In the genomic region with DNA sequence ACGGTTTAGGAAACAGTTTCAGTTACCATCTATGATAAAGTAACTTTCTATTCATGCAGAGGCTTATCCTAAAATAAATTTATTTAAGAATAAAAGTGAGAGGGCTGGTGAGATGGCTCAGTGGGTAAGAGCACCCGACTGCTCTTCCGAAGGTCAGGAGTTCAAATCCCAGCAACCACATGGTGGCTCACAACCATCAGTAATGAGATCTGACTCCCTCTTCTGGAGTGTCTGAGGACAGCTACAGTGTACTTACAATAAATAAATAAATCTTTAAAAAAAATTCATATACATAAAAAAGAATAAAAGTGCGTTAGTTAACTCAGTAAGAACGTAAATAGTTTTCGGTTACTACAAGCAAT, we compare ENCODE assay signal across 9 mouse cellular contexts. TPM values are rescaled to one million over a fixed set of nuclear protein-coding genes. Genes with fewer than 3 reads are reported as not detected.
A peak's percentile ranks its signal among the peaks of the same experiment; 100 is the strongest.
DNase-seq lines count a peak whose midpoint lies in the region; ATAC-seq and TF ChIP-seq lines count a peak whose summit lies in the region.
"Not testable (repeated sequence)": the region's sequence is repeated elsewhere in the genome, so short reads cannot be mapped to it uniquely, and the experiment has no call there.
"Had no signal": no experiment of that assay in that cellular context is flagged by ENCODE, and none has a peak within 500 bp of the region (broad histone marks: within the 10 kb centered on the region; RNA-seq: fewer than 3 reads in every experiment).

No protein-coding gene starts in this region.

- H3K4me2 ChIP-seq in forebrain, embryonic 13.5 days; stomach, embryonic 14.5 days (replicated peaks; ENCODE audit: low read depth, low read length): not testable (repeated sequence)
- H3K4me2 ChIP-seq in heart, embryonic 14.5 days (ENCODE audit: low read length) = peak overlapping the region; percentile 18; the same call in 1 of the 2 replicates
- H3K4me2 ChIP-seq in hindbrain, postnatal 0 days (ENCODE audit: low read depth, low read length) = peak overlapping the region; percentile 84
- peak overlapping the region; percentile 96 for H3K4me2 ChIP-seq in liver, embryonic 15.5 days
- H3K4me2 ChIP-seq in midbrain, embryonic 13.5 days (replicated peaks) = 0 out of 2 replicates have a peak overlapping the region, but pooled peaks have one; percentile 15

- H3K27ac ChIP-seq in cortical plate, adult 2 months (ENCODE audit: insufficient read depth, low read length); forebrain, embryonic 13.5 days; heart, embryonic 14.5 days (replicated peaks in 1 of 2; ENCODE audit: control insufficient read depth in 1 of 2, insufficient read depth in 1 of 2, low read depth in 2 of 2, low read length in 2 of 2); hindbrain, postnatal 0 days; layer of hippocampus, adult 2 months; liver, embryonic 15.5 days (replicated peaks); midbrain, embryonic 13.5 days; stomach, embryonic 14.5 days (ENCODE audit: low read length): not testable (repeated sequence)

- TF ChIP-seq POLR2A in cortical plate, adult 2 months (IDR thresholded peaks at IDR 0.05; ENCODE audit: extremely low read depth, insufficient read depth, low read length) = not testable (repeated sequence)

- not testable (repeated sequence) for H3K36me3 ChIP-seq in forebrain, embryonic 13.5 days (ENCODE audit: poor library complexity, severe bottlenecking); heart, embryonic 14.5 days (ENCODE audit: control insufficient read depth, insufficient read depth, low read length); hindbrain, postnatal 0 days (ENCODE audit: insufficient read depth, low read length); liver, embryonic 15.5 days (replicated peaks); midbrain, embryonic 13.5 days; stomach, embryonic 14.5 days (ENCODE audit: control insufficient read depth, insufficient read depth, low read length)

- H3K27me3 ChIP-seq in forebrain, embryonic 13.5 days; heart, embryonic 14.5 days (ENCODE audit: control insufficient read depth, insufficient read depth, low read length); hindbrain, postnatal 0 days (ENCODE audit: insufficient read depth, low read length); liver, embryonic 15.5 days; midbrain, embryonic 13.5 days; stomach, embryonic 14.5 days (ENCODE audit: control insufficient read depth, insufficient read depth, low read length): not testable (repeated sequence)

- H3K4me1 ChIP-seq in cortical plate, adult 2 months (ENCODE audit: control insufficient read depth, insufficient read depth, low read length); hindbrain, postnatal 0 days (ENCODE audit: insufficient read depth, low read length): not testable (repeated sequence)
- H3K4me1 ChIP-seq in forebrain, embryonic 13.5 days = peaks cover 23% of the 10 kb centered on the region
- peaks cover 18 to 30% of the 10 kb centered on the region in 2 experiments for H3K4me1 ChIP-seq in heart, embryonic 14.5 days (ENCODE audit: control insufficient read depth in 2 of 2, insufficient read depth in 2 of 2, low read length in 2 of 2)
- H3K4me1 ChIP-seq in liver, embryonic 15.5 days (replicated peaks) = peaks cover 15% of the 10 kb centered on the region
- H3K4me1 ChIP-seq in midbrain, embryonic 13.5 days (replicated peaks) = peaks cover 24% of the 10 kb centered on the region
- peaks cover 14% of the 10 kb centered on the region; the same call in 1 of the 2 replicates for H3K4me1 ChIP-seq in stomach, embryonic 14.5 days (ENCODE audit: control insufficient read depth, insufficient read depth, low read length)

- not testable (repeated sequence) for TF ChIP-seq CTCF in cortical plate, adult 2 months (IDR thresholded peaks at IDR 0.05; ENCODE audit: extremely low read depth, insufficient read depth, low read length); hindbrain, postnatal 0 days (IDR thresholded peaks at IDR 0.05; ENCODE audit: low read depth); layer of hippocampus, adult 2 months (conservative IDR thresholded peaks at IDR 0.05)

- DNase-seq in hindbrain, postnatal 0 days (ENCODE audit: low spot score); layer of hippocampus, adult 2 months (ENCODE audit: low spot score in 2 of 2): not testable (repeated sequence)

- ATAC-seq in forebrain, embryonic 13.5 days = peak; percentile 28
- ATAC-seq in heart, embryonic 14.5 days (ENCODE audit: insufficient number of reproducible peaks, insufficient read depth, low FRiP score, low read depth) = not testable (repeated sequence)
- peak; percentile 46 for ATAC-seq in hindbrain, postnatal 0 days
- peak; percentile 5; the same call in 1 of the 2 replicates for ATAC-seq in liver, embryonic 15.5 days (ENCODE audit: insufficient read depth)
- ATAC-seq in midbrain, embryonic 13.5 days = peak; percentile 25
- peak; percentile 30 for ATAC-seq in stomach, embryonic 14.5 days (ENCODE audit: insufficient number of reproducible peaks, insufficient read depth, low FRiP score, low read depth)

- not testable (repeated sequence) for H3K9ac ChIP-seq in forebrain, embryonic 13.5 days; heart, embryonic 14.5 days (ENCODE audit: low read length); hindbrain, postnatal 0 days (replicated peaks; ENCODE audit: low read length); liver, embryonic 15.5 days; midbrain, embryonic 13.5 days (replicated peaks); stomach, embryonic 14.5 days (replicated peaks; ENCODE audit: low read depth, low read length)

- WGBS in forebrain, embryonic 13.5 days = 28% methylated on average over 6 of the region's 6 CpGs
- WGBS in heart, embryonic 14.5 days = 28% methylated on average over 6 of the region's 6 CpGs
- WGBS in hindbrain, postnatal 0 days = 26% methylated on average over 6 of the region's 6 CpGs
- WGBS in liver, embryonic 15.5 days (ENCODE audit: insufficient replicate concordance) = 20% methylated on average over 6 of the region's 6 CpGs
- WGBS in midbrain, embryonic 13.5 days = 27% methylated on average over 6 of the region's 6 CpGs
- WGBS in stomach, embryonic 14.5 days = 28% methylated on average over 6 of the region's 6 CpGs

- not testable (repeated sequence) for H3K9me3 ChIP-seq in forebrain, embryonic 13.5 days (replicated peaks); heart, embryonic 14.5 days (ENCODE audit: control insufficient read depth, low read length); hindbrain, postnatal 0 days (ENCODE audit: low read length); liver, embryonic 15.5 days (replicated peaks); midbrain, embryonic 13.5 days; stomach, embryonic 14.5 days (ENCODE audit: control insufficient read depth, low read depth, low read length)

- peak overlapping the region; percentile 64; the same call in 1 of the 2 replicates for H3K4me3 ChIP-seq in cortical plate, adult 2 months (ENCODE audit: insufficient read depth, low read length)
- H3K4me3 ChIP-seq in forebrain, embryonic 13.5 days = peak overlapping the region; percentile 69
- peak overlapping the region in 1 of 2 experiments; percentile 67; a peak in 2 of 4 replicates for H3K4me3 ChIP-seq in heart, embryonic 14.5 days (ENCODE audit: control insufficient read depth in 1 of 2, insufficient read depth in 1 of 2, low read depth in 1 of 2, low read length in 2 of 2)
- peak overlapping the region; percentile 88 for H3K4me3 ChIP-seq in hindbrain, postnatal 0 days (ENCODE audit: low read length)
- peak overlapping the region; percentile 98 for H3K4me3 ChIP-seq in layer of hippocampus, adult 2 months
- peak overlapping the region; percentile 63; the same call in 1 of the 2 replicates for H3K4me3 ChIP-seq in liver, embryonic 15.5 days (replicated peaks)
- peak overlapping the region; percentile 93 for H3K4me3 ChIP-seq in midbrain, embryonic 13.5 days (replicated peaks)
- peak overlapping the region; percentile 86; the same call in 1 of the 2 replicates for H3K4me3 ChIP-seq in stomach, embryonic 14.5 days (ENCODE audit: low read depth, low read length)

RNA-seq across cellular contexts. Expression of gene Wrb, which starts 0.5 kb away (rescaled TPM):
- polyA plus RNA-seq in cortical plate, adult 2 months (2012; rRNA removed) = 79.6 and 93.2 TPM in 2 replicates
- polyA plus RNA-seq in forebrain, embryonic 13.5 days (2015; fragmentation: Nextera tagmentation; extraction: Ambion mirVana) = 131 and 147 TPM in 2 replicates
- 63.1 and 66.7 TPM in 2 replicates for polyA plus RNA-seq in heart, embryonic 14.5 days (2014; fragmentation: Nextera tagmentation; extraction: Ambion mirVana)
- 151 and 154 TPM in 2 replicates for total RNA-seq in hindbrain, postnatal 0 days (2014; rRNA removed)
- 190 and 196 TPM in 2 replicates for polyA plus RNA-seq in hindbrain, postnatal 0 days (2015; fragmentation: Nextera tagmentation; extraction: Ambion mirVana)
- 10 to 100 TPM; 66.8 to 69.8 TPM for total RNA-seq in layer of hippocampus, adult 2 months (2021)
- 10.2 and 10.5 TPM in 2 replicates for polyA plus RNA-seq in liver, embryonic 15.5 days (2015; fragmentation: Nextera tagmentation; extraction: Ambion mirVana)
- polyA plus RNA-seq in midbrain, embryonic 13.5 days (2015; fragmentation: Nextera tagmentation; extraction: Ambion mirVana) = 167 and 171 TPM in 2 replicates
- 77.1 and 77.2 TPM in 2 replicates for polyA plus RNA-seq in stomach, embryonic 14.5 days (2014; fragmentation: Nextera tagmentation; extraction: Ambion mirVana)

RNA-seq across cellular contexts. Expression of gene Hmgn1, which starts 17.2 kb away (rescaled TPM):
- 70.3 and 75.2 TPM in 2 replicates for polyA plus RNA-seq in cortical plate, adult 2 months (2012; rRNA removed)
- 656 and 774 TPM in 2 replicates for polyA plus RNA-seq in forebrain, embryonic 13.5 days (2015; fragmentation: Nextera tagmentation; extraction: Ambion mirVana)
- polyA plus RNA-seq in heart, embryonic 14.5 days (2014; fragmentation: Nextera tagmentation; extraction: Ambion mirVana) = 277 and 306 TPM in 2 replicates
- 85.9 and 103 TPM in 2 replicates for total RNA-seq in hindbrain, postnatal 0 days (2014; rRNA removed)
- polyA plus RNA-seq in hindbrain, postnatal 0 days (2015; fragmentation: Nextera tagmentation; extraction: Ambion mirVana) = 207 and 258 TPM in 2 replicates
- total RNA-seq in layer of hippocampus, adult 2 months (2021) = 10 to 100 TPM; 68.5 to 73.7 TPM
- polyA plus RNA-seq in liver, embryonic 15.5 days (2015; fragmentation: Nextera tagmentation; extraction: Ambion mirVana) = 88.6 and 95.1 TPM in 2 replicates
- 509 and 559 TPM in 2 replicates for polyA plus RNA-seq in midbrain, embryonic 13.5 days (2015; fragmentation: Nextera tagmentation; extraction: Ambion mirVana)
- polyA plus RNA-seq in stomach, embryonic 14.5 days (2014; fragmentation: Nextera tagmentation; extraction: Ambion mirVana) = 589 and 679 TPM in 2 replicates

RNA-seq across cellular contexts. Expression of gene Lca5l, which starts 47.3 kb away (rescaled TPM):
- 3.2 and 3.5 TPM in 2 replicates for polyA plus RNA-seq in cortical plate, adult 2 months (2012; rRNA removed)
- polyA plus RNA-seq in forebrain, embryonic 13.5 days (2015; fragmentation: Nextera tagmentation; extraction: Ambion mirVana) = 1.1 and 1.3 TPM in 2 replicates
- 1.8 and 2.0 TPM in 2 replicates for polyA plus RNA-seq in heart, embryonic 14.5 days (2014; fragmentation: Nextera tagmentation; extraction: Ambion mirVana)
- 2.0 and 3.2 TPM in 2 replicates for total RNA-seq in hindbrain, postnatal 0 days (2014; rRNA removed)
- polyA plus RNA-seq in hindbrain, postnatal 0 days (2015; fragmentation: Nextera tagmentation; extraction: Ambion mirVana) = 1.9 and 2.3 TPM in 2 replicates
- total RNA-seq in layer of hippocampus, adult 2 months (2021) = 1 to 10 TPM; 2.4 to 2.7 TPM
- 0.07 and 0.08 TPM in 2 replicates for polyA plus RNA-seq in liver, embryonic 15.5 days (2015; fragmentation: Nextera tagmentation; extraction: Ambion mirVana)
- polyA plus RNA-seq in midbrain, embryonic 13.5 days (2015; fragmentation: Nextera tagmentation; extraction: Ambion mirVana) = 1.6 and 1.8 TPM in 2 replicates
- polyA plus RNA-seq in stomach, embryonic 14.5 days (2014; fragmentation: Nextera tagmentation; extraction: Ambion mirVana) = 1.4 and 1.6 TPM in 2 replicates
- polyA plus RNA-seq: CD4-positive, CD25-positive, alpha-beta regulatory T cell, adult 4 months had no signal

RNA-seq across cellular contexts. Expression of gene Sh3bgr, which starts 55.5 kb away (rescaled TPM):
- 2.5 and 5.2 TPM in 2 replicates for polyA plus RNA-seq in cortical plate, adult 2 months (2012; rRNA removed)
- 0.86 and 1.3 TPM in 2 replicates for polyA plus RNA-seq in forebrain, embryonic 13.5 days (2015; fragmentation: Nextera tagmentation; extraction: Ambion mirVana)
- 487 and 508 TPM in 2 replicates for polyA plus RNA-seq in heart, embryonic 14.5 days (2014; fragmentation: Nextera tagmentation; extraction: Ambion mirVana)
- 0.26 and 16.4 TPM in 2 replicates for total RNA-seq in hindbrain, postnatal 0 days (2014; rRNA removed)
- polyA plus RNA-seq in hindbrain, postnatal 0 days (2015; fragmentation: Nextera tagmentation; extraction: Ambion mirVana) = 5.9 and 7.4 TPM in 2 replicates
- 1 to 10 TPM; 2.1 to 3.3 TPM for total RNA-seq in layer of hippocampus, adult 2 months (2021)
- polyA plus RNA-seq in liver, embryonic 15.5 days (2015; fragmentation: Nextera tagmentation; extraction: Ambion mirVana) = 0.85 and 1.7 TPM in 2 replicates
- 1.3 and 1.7 TPM in 2 replicates for polyA plus RNA-seq in midbrain, embryonic 13.5 days (2015; fragmentation: Nextera tagmentation; extraction: Ambion mirVana)
- polyA plus RNA-seq in stomach, embryonic 14.5 days (2014; fragmentation: Nextera tagmentation; extraction: Ambion mirVana) = 29.7 TPM in 2 replicates
- polyA plus RNA-seq: CD4-positive, CD25-positive, alpha-beta regulatory T cell, adult 4 months had no signal
